Mouse (Mus musculus) lung, postnatal 36 days (tissue): ENCODE measurements around the gene Gnb1l.

Source experiments
- DNase-seq: peaks from one replicate; pipeline ENCODE4 v3.0.0; 2022; ENCODE audit warnings: mixed read lengths

Gene Gnb1l

DNA sequence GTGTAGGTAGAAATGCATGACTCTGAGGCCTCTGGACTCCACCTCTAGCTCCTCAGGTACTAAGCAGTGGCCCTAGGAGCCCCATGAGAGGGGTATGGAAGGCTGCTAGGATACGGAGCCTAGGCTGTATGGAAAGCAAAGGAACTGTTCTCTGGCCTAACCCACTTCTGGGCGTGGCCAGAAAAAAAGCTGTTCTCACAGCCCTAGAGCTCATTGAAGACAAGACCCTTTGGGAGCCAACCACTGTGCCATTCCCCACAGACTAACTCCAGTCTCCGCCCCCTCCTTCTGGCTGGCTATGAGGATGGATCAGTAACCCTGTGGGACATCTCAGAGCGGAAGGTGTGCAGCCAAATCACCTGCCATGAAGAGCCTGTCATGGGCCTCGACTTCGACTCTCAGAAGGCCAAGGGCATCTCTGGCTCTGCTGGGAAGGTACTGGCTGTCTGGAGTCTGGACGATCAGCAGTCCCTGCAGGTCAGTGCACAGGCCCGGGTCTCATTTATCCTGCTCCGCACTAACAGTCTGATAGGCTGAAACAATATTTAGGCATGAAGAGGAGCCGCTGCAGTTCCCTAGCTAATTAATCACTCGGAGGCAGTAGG, 53.7 kb downstream of the Gnb1l start:
- DNase-seq: no peak

GRCm38 (mm10) chr16:18554721-18555120, 56.2 kb downstream of the Gnb1l start:
- DNase-seq: no peak

DNA sequence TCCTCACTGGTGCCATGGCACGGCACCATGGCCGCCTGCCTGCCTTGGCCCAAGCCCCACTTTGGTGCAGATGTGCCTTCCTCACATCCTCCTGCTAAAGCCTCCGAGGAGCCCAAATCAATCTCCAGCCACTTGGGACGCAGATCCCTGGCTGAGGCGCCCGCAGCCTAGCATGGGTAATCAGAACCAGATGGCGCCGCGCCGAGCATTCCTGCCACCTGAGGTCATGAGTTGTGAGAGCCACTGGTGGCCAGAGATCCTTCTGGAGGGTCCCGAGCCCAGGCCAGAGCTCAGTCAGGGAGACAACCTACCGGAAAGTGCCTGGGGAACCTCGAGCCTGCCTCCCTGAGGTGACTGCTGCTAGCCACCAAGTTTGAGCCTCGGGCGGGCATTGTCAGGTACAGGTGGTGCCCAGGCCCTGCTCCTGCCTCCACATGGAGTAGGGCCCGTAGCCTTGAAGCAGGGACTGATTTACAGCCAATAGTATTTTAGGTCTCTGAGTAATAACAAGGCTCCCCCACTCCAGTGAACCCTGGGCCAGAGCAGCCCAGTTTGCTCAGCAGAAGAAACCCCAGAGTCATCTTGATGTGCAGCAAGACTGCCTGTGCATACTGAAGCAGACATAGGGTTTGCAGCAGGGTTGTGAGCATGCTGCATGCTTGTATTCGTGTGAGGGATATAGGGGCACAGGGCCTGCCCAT, 56.9 kb downstream of the Gnb1l start:
- DNase-seq: no peak

GRCm38 (mm10) chr16:18556461-18556860, 57.9 kb downstream of the Gnb1l start:
- DNase-seq: no peak

DNA sequence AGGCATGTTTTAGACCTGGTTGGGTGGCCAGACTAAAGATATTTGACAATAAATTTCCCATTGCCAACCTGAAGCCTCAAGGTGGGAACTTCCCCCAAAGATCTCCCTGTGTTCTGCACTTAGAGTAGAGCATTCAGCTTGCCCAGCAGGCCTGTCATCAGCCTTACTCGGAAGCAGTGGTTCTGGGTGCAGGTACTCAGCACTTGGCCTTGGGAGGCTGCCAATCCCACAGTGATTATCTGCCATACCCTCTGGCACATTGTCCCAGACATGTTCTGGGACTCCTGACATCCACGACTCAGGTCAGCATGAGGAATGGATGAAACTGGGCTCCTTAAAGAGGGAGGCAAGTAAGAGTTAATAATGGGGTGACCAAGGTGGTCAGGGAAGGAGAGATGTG, 66.0 kb downstream of the Gnb1l start:
- DNase-seq: no peak

DNA sequence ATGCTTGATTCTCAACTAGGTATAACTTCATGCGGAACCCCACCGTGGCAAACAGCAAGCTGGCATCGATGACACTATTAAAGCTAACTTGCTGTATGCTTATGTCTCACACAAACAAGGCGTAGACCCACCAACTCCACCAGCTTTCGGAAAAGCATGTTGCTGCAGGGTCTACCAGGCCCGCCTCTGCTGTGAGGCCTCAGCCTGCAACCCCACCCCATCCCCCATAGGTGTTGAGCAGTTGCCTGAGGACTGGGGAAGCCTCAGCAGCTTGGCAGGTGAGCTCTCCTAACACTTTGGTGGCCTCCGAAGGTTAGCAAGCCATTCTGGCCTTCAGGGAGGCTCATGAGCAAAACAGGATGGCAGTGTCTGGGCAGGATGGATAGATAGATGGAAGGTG, 70.1 kb downstream of the Gnb1l start:
- no peak for DNase-seq

GRCm38 (mm10) chr16:18574196-18574595, 75.7 kb downstream of the Gnb1l start:
- DNase-seq: no peak

- DNase-seq: no peak
These were observed 78.6 kb downstream of the Gnb1l start for GRCm38 (mm10) chr16:18577071-18577470.

GRCm38 (mm10) chr16:18577599-18578160, 79.2 kb downstream of the Gnb1l start:
- no peak for DNase-seq

GRCm38 (mm10) chr16:18580389-18580788, 81.9 kb downstream of the Gnb1l start:
- no peak for DNase-seq

GRCm38 (mm10) chr16:18581050-18581622, 82.6 kb downstream of the Gnb1l start:
- no peak for DNase-seq

DNA sequence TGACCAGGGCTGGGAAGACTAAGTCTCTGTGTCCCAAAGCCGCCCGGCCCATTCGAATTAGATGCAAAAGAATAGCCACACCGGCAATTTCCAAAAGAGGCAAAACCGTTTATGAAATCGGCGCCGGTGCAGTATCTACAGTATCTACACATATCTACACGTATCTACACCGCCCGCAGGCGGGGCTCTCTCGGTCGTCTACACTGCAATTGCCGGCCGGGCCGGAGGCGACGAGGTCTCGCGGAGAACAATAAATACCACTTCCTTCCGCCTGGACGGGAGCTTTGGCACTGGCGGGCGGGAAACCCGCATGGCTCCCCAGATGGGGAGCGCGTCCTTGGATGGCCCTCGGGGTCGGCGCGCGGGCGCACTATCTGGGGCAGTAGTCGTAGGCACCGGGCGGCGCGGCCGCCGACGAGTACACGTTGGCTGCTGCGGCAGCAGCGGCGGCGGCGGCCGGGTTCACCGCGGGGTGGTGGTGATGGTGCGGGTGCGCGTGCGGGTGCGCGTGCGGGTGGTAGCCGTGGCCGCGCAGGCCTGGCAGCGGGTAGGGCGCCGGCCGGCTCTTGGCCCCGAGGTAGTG, 83.2 kb downstream of the Gnb1l start:
- DNase-seq: no peak

DNA sequence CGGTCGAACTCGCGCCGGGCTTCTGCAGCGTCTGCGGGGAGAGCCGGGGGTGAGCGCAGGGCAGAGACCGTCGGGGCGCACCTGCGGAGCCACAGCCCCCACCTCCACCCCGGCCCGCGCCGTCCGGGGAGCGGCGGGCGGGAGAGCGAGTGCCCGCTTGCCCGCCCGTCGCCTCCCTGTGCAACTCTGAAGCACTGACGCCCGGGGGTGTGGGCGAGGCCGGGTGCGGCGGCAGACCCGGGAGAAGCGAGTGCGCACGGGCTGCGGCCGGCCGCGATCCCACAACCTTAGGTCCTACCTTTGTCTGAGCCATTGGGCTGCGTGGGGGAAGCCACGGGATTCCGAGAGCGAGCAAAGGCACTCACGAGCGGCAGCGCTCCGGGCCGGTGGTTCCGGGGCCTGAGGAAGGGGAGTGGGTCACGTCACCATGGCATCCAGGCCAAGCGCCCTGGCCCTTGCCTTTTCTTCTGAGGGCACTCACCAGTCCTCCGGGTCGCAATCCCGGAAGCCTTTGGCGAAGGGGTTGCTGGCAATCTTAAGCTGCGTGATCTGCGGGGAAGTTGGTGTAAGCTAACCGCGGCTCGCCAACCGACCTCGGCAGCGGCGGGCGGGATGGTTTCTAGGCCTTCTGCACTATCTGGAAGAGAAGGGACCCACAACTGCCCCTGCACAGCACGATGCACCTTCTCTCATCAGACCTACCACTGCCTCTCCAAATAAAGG, 84.1 kb downstream of the Gnb1l start:
- DNase-seq: no peak

DNA sequence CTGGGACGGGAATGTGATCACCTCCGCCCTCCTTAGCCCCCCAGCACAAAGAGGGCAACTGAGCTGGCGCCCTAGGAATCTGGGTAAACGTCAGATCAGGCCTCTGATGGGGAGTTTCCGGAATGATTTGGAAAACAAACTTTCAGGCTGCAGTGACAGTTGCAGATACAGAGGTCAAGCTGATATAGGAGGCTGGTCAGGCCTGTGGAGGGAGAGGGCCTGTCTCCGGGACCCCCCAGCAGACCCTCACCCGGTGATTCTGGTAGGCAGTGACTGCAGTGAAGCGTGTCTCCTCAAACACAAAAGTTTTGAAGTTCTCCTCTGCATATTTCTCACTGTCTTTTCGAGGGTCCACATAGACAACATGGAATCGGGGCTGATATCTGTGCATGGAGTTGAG, 84.7 kb downstream of the Gnb1l start:
- DNase-seq: no peak

DNA sequence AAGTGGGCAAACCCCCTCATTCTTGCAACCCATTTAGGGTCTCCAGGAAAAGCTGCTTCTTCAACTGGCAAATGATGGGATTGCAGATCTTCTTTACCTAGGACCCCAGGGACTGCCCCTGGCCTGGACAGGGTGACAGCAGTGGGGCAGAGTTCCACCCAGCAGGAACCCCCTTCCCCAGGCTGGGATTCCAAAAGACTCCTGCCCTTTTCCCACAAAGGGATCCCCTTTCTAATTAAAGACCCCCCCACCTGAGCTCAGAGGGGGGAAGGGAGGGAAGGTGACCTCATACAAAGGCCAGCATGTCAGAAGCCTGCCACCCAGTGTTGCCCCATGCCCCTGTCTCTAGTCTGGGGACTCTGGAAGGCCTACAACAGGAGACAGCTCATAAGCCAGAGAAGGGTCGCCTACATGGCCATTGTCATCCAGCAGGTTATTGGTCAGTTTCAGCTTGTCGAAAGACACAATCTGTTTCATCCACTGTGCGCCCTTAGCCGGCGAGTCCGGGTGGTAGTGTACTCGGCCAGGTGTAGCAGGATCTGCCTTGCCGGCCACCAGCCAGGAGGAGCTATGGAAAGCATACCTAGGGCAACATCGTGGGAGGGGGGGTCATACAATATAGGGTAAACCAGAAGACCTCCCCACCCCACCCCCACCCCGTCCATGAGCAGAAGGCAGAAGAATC, 85.3 kb downstream of the Gnb1l start:
- no peak for DNase-seq

DNA sequence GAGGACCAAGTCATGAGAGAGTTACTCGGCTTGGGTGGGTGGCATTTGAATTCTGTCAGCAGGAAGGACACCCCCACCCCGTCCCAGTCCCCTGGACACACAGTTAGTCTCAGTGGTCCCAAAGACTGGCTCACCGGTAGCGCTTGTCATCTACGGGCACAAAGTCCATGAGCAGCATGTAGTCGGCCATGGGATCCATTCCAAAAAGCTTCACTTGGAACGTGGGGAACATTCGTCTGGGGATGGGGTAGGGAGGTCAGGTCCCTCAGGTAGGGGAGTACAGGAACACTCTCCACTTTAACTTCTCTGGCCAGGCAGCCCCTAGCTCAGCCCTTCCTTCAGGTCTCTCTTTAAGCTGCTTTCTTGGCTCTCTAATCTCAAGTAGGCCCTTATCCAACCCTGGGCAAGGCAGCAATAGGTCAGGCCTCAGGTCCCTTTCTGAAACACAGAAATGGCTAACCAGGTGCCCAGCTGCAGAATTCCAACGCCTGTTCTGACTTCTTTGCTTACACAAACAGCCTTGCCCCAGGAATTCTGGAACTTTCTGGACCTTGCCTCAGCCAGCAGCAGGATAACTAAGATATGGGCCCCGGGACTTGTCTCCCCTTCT, 86.5 kb downstream of the Gnb1l start:
- DNase-seq: no peak

DNA sequence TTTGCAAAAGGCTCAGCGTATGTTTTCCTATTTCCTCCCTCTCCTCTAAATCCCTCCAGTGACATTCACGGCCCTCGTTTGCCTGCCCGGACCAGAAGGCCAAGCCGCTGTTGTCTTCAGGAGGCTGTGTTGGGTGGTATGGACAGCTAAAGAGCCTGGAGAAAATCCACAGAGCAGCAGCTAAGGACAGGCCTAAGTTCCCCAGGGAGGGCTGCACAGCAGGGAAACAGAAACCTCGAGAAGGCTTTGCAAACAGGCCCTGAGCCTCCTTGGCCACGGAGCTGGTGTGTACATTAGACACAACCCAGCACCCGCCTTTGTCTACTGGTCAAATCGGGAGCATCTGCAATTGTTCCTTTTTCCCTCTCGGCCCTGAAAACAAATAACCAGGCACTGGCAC, 87.2 kb downstream of the Gnb1l start:
- DNase-seq: no peak

GRCm38 (mm10) chr16:18586076-18586905, 87.8 kb downstream of the Gnb1l start:
- no peak for DNase-seq

DNA sequence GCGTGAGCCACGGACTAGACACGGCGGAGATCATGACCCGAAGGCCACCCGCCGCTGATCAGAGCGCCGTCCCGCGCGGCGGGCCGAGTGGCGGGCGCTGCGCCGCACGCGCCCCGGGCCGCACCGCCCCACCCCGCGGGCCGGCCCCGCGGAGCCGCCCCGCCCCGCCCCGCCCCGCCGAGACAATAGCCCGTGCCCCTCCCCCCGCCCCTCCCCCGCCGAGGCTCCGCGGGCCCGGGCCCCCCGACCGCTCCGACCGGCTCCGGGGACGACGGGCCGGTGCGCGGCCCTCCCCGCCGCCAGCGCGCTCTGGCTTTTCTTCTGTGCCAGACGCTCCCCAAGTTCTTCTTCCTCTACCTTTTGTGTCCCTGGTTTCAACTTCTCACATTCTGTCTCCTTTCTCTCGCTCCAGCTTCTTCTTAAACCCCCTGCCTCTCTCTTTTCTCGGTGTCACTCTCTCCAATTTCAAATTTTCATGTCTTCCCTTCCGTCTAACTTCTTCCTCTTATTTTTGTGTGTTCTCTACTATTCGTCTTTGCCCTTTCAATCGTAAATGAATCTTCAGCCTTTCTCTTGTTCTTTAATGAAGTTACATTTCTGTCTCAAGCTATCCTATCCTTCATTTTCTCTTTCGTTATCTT, 88.5 kb downstream of the Gnb1l start:
- DNase-seq: no peak
